In genomic region chr17:42934068-42934467, GRCm38 (mm10) we compare ENCODE assay signal across 12 mouse cellular contexts. TPM values are rescaled to one million over a fixed set of nuclear protein-coding genes. Genes with fewer than 3 reads are reported as not detected.
A peak's percentile ranks its signal among the peaks of the same experiment; 100 is the strongest.
DNase-seq lines count a peak whose midpoint lies in the region; ATAC-seq and TF ChIP-seq lines count a peak whose summit lies in the region.
"Had no signal": no experiment of that assay in that cellular context is flagged by ENCODE, and none has a peak within 500 bp of the region (broad histone marks: within the 10 kb centered on the region; RNA-seq: fewer than 3 reads in every experiment).

No protein-coding gene starts in this region.

- no peaks in the 10 kb centered on the region for H3K4me1 ChIP-seq in limb, embryonic 14.5 days (ENCODE audit: control insufficient read depth, insufficient read depth, low read length)
- H3K4me1 ChIP-seq in limb, embryonic 10.5 days, result no peaks in the 10 kb centered on the region
- peaks cover 7% of the 10 kb centered on the region; the same call in 1 of the 2 replicates for H3K4me1 ChIP-seq in kidney, adult 2 months (ENCODE audit: control insufficient read depth, insufficient read depth, low read length)
- peaks cover 2% of the 10 kb centered on the region; the same call in 1 of the 2 replicates for H3K4me1 ChIP-seq in heart, adult 2 months (ENCODE audit: control insufficient read depth, insufficient read depth, low read length)
- H3K4me1 ChIP-seq: midbrain, embryonic 13.5 days had no signal

- H3K79me2 ChIP-seq in heart, adult 2 months (replicated peaks; ENCODE audit: control insufficient read depth, insufficient read depth, low read length), result no peaks in the 10 kb centered on the region

- H3K27ac ChIP-seq in limb, embryonic 14.5 days (replicated peaks; ENCODE audit: low read depth, low read length), result no peak overlapping the region
- no peak overlapping the region for H3K27ac ChIP-seq in limb, embryonic 10.5 days
- no peak overlapping the region for H3K27ac ChIP-seq in kidney, adult 2 months (ENCODE audit: insufficient read depth, low read depth, low read length)
- H3K27ac ChIP-seq in heart, adult 2 months, result no peak overlapping the region
- H3K27ac ChIP-seq: heart, embryonic 15.5 days; layer of hippocampus, adult 2 months; liver, embryonic 14.5 days; midbrain, embryonic 13.5 days had no signal

- no peak overlapping the region for H3K4me3 ChIP-seq in limb, embryonic 14.5 days (replicated peaks; ENCODE audit: low read length)
- H3K4me3 ChIP-seq in limb, embryonic 10.5 days, result no peak overlapping the region
- no peak overlapping the region for H3K4me3 ChIP-seq in kidney, adult 2 months (ENCODE audit: insufficient read depth, low read depth, low read length)
- H3K4me3 ChIP-seq in heart, adult 2 months, result no peak overlapping the region
- H3K4me3 ChIP-seq: heart, embryonic 15.5 days; layer of hippocampus, adult 2 months; midbrain, embryonic 13.5 days had no signal

- peak; percentile 55 for DNase-seq in limb, embryonic 14.5 days (ENCODE audit: low spot score)
- DNase-seq in limb, embryonic 10.5 days (ENCODE audit: low spot score), result no peak
- peak; percentile 13 for DNase-seq in brain, adult 2 months (ENCODE audit: low read depth, low spot score)
- DNase-seq in kidney, adult 2 months, result peak; percentile 77
- peak; percentile 38 for DNase-seq in skeletal muscle tissue, adult 2 months (ENCODE audit: low read depth, low spot score)
- DNase-seq in spleen, postnatal 14 days (ENCODE audit: low spot score in 2 of 2), result no peak
- DNase-seq in heart, adult 2 months, result no peak

- no peaks in the 10 kb centered on the region for H3K27me3 ChIP-seq in limb, embryonic 14.5 days (ENCODE audit: control insufficient read depth, insufficient read depth, low read length)
- no peaks in the 10 kb centered on the region for H3K27me3 ChIP-seq in limb, embryonic 10.5 days (ENCODE audit: low read depth, poor library complexity, severe bottlenecking)
- H3K27me3 ChIP-seq in kidney, adult 2 months (replicated peaks; ENCODE audit: control insufficient read depth, insufficient read depth, low read length), result no peaks in the 10 kb centered on the region
- no peaks in the 10 kb centered on the region for H3K27me3 ChIP-seq in heart, adult 2 months (ENCODE audit: control insufficient read depth, insufficient read depth, low read length)
- H3K27me3 ChIP-seq: heart, embryonic 15.5 days; midbrain, embryonic 13.5 days had no signal

- no peak overlapping the region for H3K9ac ChIP-seq in limb, embryonic 14.5 days (ENCODE audit: low read depth, low read length, severe bottlenecking)
- no peak overlapping the region for H3K9ac ChIP-seq in heart, adult 2 months (ENCODE audit: low read depth, low read length)
- H3K9ac ChIP-seq: heart, embryonic 15.5 days; liver, embryonic 14.5 days; midbrain, embryonic 13.5 days had no signal

- intact Hi-C loops in heart, adult 2 months (cut with DNase I), result no loop called here

- no peaks in the 10 kb centered on the region for H3K36me3 ChIP-seq in limb, embryonic 14.5 days (ENCODE audit: control insufficient read depth, insufficient read depth, low read length)
- H3K36me3 ChIP-seq in limb, embryonic 10.5 days, result no peaks in the 10 kb centered on the region
- H3K36me3 ChIP-seq in kidney, adult 2 months (ENCODE audit: control insufficient read depth, insufficient read depth, low read length), result no peaks in the 10 kb centered on the region
- no peaks in the 10 kb centered on the region for H3K36me3 ChIP-seq in heart, adult 2 months (ENCODE audit: control insufficient read depth, insufficient read depth, low read length)
- H3K36me3 ChIP-seq: G1E; heart, embryonic 15.5 days; midbrain, embryonic 13.5 days had no signal

- no peak for ATAC-seq in limb, embryonic 14.5 days (ENCODE audit: low FRiP score, low read depth)
- ATAC-seq: midbrain, embryonic 13.5 days had no signal

- no peak for TF ChIP-seq EP300 in heart, adult 2 months (IDR thresholded peaks at IDR 0.05; ENCODE audit: insufficient read depth, low read depth, low read length)

- no peaks in the 10 kb centered on the region for H3K9me3 ChIP-seq in limb, embryonic 14.5 days (ENCODE audit: control insufficient read depth, low read length)
- H3K9me3 ChIP-seq in limb, embryonic 10.5 days (replicated peaks), result no peaks in the 10 kb centered on the region
- H3K9me3 ChIP-seq: heart, embryonic 15.5 days; midbrain, embryonic 13.5 days had no signal

- H3K4me2 ChIP-seq in limb, embryonic 14.5 days (replicated peaks; ENCODE audit: low read depth, low read length, severe bottlenecking), result no peak overlapping the region
- H3K4me2 ChIP-seq: heart, embryonic 15.5 days; midbrain, embryonic 13.5 days had no signal

- no peak for TF ChIP-seq POLR2A in limb, embryonic 14.5 days (IDR thresholded peaks at IDR 0.05; ENCODE audit: borderline replicate concordance, extremely low read depth, insufficient read depth, insufficient read length)
- no peak for TF ChIP-seq POLR2A in kidney, adult 2 months (IDR thresholded peaks at IDR 0.05; ENCODE audit: low read depth, low read length)
- TF ChIP-seq POLR2A in heart, adult 2 months (IDR thresholded peaks at IDR 0.05; ENCODE audit: insufficient read depth, low read depth, low read length), result no peak

- 59% methylated on average over 3 of the region's 3 CpGs for WGBS in limb, embryonic 14.5 days
- WGBS in limb, embryonic 10.5 days, result 79% methylated on average over 3 of the region's 3 CpGs
- 31% methylated on average over 3 of the region's 3 CpGs for whole genome bisulfite sequencing in kidney, adult 2 months
- 65% methylated on average over 3 of the region's 3 CpGs for WGBS in heart, adult 2 months

- no peak for TF ChIP-seq CTCF in kidney, adult 2 months (conservative IDR thresholded peaks at IDR 0.05; ENCODE audit: insufficient read depth, insufficient read length, low read depth, low read length)
- TF ChIP-seq CTCF in heart, adult 2 months (IDR thresholded peaks at IDR 0.05), result no peak

RNA-seq across cellular contexts. Expression of gene Cd2ap, which starts 57.6 kb away (rescaled TPM):
- polyA plus RNA-seq in limb, embryonic 14.5 days (2012; rRNA removed), result 26.8 and 30.9 TPM in 2 replicates
- polyA plus RNA-seq in limb, embryonic 14.5 days (2014; fragmentation: Nextera tagmentation; extraction: Ambion mirVana), result 27.1 and 27.8 TPM in 2 replicates
- polyA plus RNA-seq in limb, embryonic 10.5 days (2016; fragmentation: Nextera tagmentation; extraction: Ambion mirVana), result 14.9 and 15.9 TPM in 2 replicates
- polyA plus RNA-seq in kidney, adult 2 months (2012; rRNA removed), result 14.6 and 19.1 TPM in 2 replicates
- total RNA-seq in heart, adult 2 months (2021), result 10 to 100 TPM; 16.9 to 17.8 TPM
- 5.0 and 9.7 TPM in 2 replicates for polyA plus RNA-seq in heart, adult 2 months (2012; rRNA removed)

Comparison
In these comparisons a context has a peak if more than half of its experiments do, and no peak if none do; other contexts are left out.
1. DNase-seq: peak in limb, embryonic 14.5 days (single experiment), brain, adult 2 months (single experiment), kidney, adult 2 months (single experiment) and skeletal muscle tissue, adult 2 months (single experiment); none in limb, embryonic 10.5 days (single experiment), spleen, postnatal 14 days (0 of 2) and heart, adult 2 months (0 of 2).